Mouse (Mus musculus) embryonic facial prominence, embryonic 15.5 days (tissue): ENCODE results near the gene Gpr33. TPM values are rescaled to one million over a fixed set of nuclear protein-coding genes. Genes with fewer than 3 reads are reported as not detected.

Experiments used
- ATAC-seq: fragments of 200-750 bp; cut with Nextera tagmentation; 2 replicates; pipeline ENCODE4 v1.8.0; 2017; ENCODE audit warnings: low read depth, moderate TSS enrichment; ENCODE audit not compliant: insufficient number of reproducible peaks, low FRiP score, low TSS enrichment
- H3K27ac ChIP-seq: fragments of 300-500 bp; sonication (generic); replicated peaks from 2 replicates; pipeline ENCODE4 v1.5.1; 2015; ENCODE audit warnings: mild to moderate bottlenecking, inconsistent platforms
- H3K27me3 ChIP-seq: fragments of 300-500 bp; sonication (generic); 2 replicates; pipeline ENCODE4 v1.6.1; 2015; ENCODE audit warnings: inconsistent platforms
- H3K36me3 ChIP-seq: fragments of 300-500 bp; sonication (generic); 2 replicates; pipeline ENCODE4 v1.6.1; 2015; ENCODE audit warnings: mild to moderate bottlenecking, inconsistent platforms
- H3K4me1 ChIP-seq: fragments of 300-500 bp; sonication (generic); 2 replicates; pipeline ENCODE4 v1.6.1; 2015; ENCODE audit warnings: inconsistent platforms
- H3K4me2 ChIP-seq: fragments of 300-500 bp; sonication (generic); replicated peaks from 2 replicates; pipeline ENCODE4 v1.6.1; 2015; ENCODE audit warnings: mild to moderate bottlenecking, inconsistent platforms
- H3K4me3 ChIP-seq: fragments of 300-500 bp; sonication (generic); replicated peaks from 2 replicates; pipeline ENCODE4 v1.5.1; 2015; ENCODE audit warnings: mild to moderate bottlenecking, inconsistent platforms
- H3K9ac ChIP-seq: fragments of 300-500 bp; sonication (generic); 2 replicates; pipeline ENCODE4 v1.6.1; 2015; ENCODE audit warnings: inconsistent platforms
- H3K9me3 ChIP-seq: fragments of 300-500 bp; sonication (generic); replicated peaks from 2 replicates; pipeline ENCODE4 v1.6.1; 2016; ENCODE audit warnings: inconsistent platforms
- WGBS: fragments of 180-500 bp; shearing (Covaris S2); methylation state at CpG from one replicate; pipeline ENCODE4 v1.1.7; 2015; 5-methylcytosine and 5-hydroxymethylcytosine counted together
- polyA plus RNA-seq: library from polyadenylated mRNA; unstranded; fragments of >200 nt; fragmentation: Nextera tagmentation; extraction: Ambion mirVana; gene quantifications from 2 replicates; pipeline ENCODE4 v1.2.1, GENCODE M21; 2015

Gene Gpr33
- polyA plus RNA-seq, 1 experiment from 2014 or later: not detected

DNA sequence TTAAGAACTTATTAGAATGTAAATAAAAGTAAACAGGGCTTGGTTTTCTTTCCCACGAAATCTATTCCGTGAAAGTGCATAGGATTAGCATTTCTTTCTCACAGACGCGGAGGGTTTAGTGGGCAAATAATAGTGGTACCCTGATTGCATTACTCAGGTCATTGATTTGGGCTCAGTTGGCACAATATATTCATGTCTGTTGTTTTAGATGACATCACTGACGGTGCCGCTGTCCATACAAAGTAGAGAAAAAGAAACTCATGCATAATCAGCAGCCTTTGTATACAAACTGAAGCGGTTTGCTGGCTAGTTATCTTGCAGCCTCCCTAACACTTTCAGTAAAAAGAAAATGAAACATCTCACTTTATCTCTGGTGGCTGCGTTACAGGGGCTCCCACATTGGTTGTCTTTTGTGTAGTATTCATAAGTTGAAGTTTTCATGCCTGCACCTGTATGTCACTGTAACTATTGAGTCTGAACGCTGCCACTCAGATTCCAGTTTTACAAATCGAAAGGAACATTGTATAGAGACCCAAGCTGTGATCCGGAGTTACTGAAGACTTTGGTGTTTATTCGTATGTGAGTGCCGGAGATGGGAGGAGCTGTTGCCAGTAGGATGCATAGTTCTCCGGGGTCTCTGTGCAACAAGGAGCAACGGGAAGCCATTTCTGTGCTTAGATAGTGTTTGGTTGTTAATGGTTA lies 17.8 kb downstream of the Gpr33 start:
- Histone ChIP-seq H3K36me3 (no peaks in the 10 kb centered on the region), H3K4me1 (0 out of 2 replicates have a peak, but pooled peaks cover 5% of the 10 kb centered on the region), H3K27me3 (no peaks in the 10 kb centered on the region), H3K9ac (no peak overlapping the region), H3K9me3 (no peaks in the 10 kb centered on the region), H3K4me2 (no peak overlapping the region), H3K27ac (no peak overlapping the region), H3K4me3 (no peak overlapping the region)
- ATAC-seq: no peak
- WGBS: 70% methylated on average over 15 of the region's 15 CpGs

GRCm38 (mm10) chr12:52006633-52006994 lies 21.2 kb downstream of the Gpr33 start:
- Histone ChIP-seq H3K4me1 (0 out of 2 replicates have a peak, but pooled peaks cover 5% of the 10 kb centered on the region), H3K27ac (peak overlapping the region; percentile 44; the same call in 1 of the 2 replicates), H3K4me2 (peak overlapping the region; percentile 63), H3K9ac (no peak overlapping the region), H3K9me3 (no peaks in the 10 kb centered on the region), H3K36me3 (no peaks in the 10 kb centered on the region), H3K4me3 (peak overlapping the region; percentile 56), H3K27me3 (no peaks in the 10 kb centered on the region)
- ATAC-seq: peak; percentile 57; the same call in 1 of the 2 replicates
- WGBS: 36% methylated on average over 5 of the region's 5 CpGs

GRCm38 (mm10) chr12:52005877-52006632 lies 21.8 kb downstream of the Gpr33 start, which contains the start of gene Dtd2:
Gene Dtd2 (minus strand): TSS chr12:52006501.
- Histone ChIP-seq H3K27me3 (no peaks in the 10 kb centered on the region), H3K4me3 (peak within 1 kb of the TSS; percentile 56), H3K9me3 (no peaks in the 10 kb centered on the region), H3K27ac (peak within 1 kb of the TSS; percentile 44; the same call in 1 of the 2 replicates), H3K4me2 (peak within 1 kb of the TSS; percentile 63), H3K4me1 (0 out of 2 replicates have a peak, but pooled peaks cover 5% of the 10 kb centered on the region), H3K9ac (peak within 1 kb of the TSS; percentile 29), H3K36me3 (no peaks in the 10 kb centered on the region)
- peak; percentile 96 for ATAC-seq
- WGBS: 2% methylated on average over 46 of the region's 46 CpGs

GRCm38 (mm10) chr12:52002746-52003145 lies 25.1 kb downstream of the Gpr33 start:
- no peak overlapping the region for H3K4me2 ChIP-seq
- peaks cover 15% of the 10 kb centered on the region; the same call in 1 of the 2 replicates for H3K36me3 ChIP-seq
- 87% methylated on average over 3 of the region's 3 CpGs for WGBS
- ATAC-seq: no peak
- 0 out of 2 replicates have a peak, but pooled peaks cover 5% of the 10 kb centered on the region for H3K4me1 ChIP-seq
- no peak overlapping the region for H3K27ac ChIP-seq
- H3K4me3 ChIP-seq: no peak overlapping the region
- H3K9ac ChIP-seq: no peak overlapping the region
- no peaks in the 10 kb centered on the region for H3K9me3 ChIP-seq
- H3K27me3 ChIP-seq: no peaks in the 10 kb centered on the region

GRCm38 (mm10) chr12:52001544-52001943 lies 26.3 kb downstream of the Gpr33 start:
- peaks cover 15% of the 10 kb centered on the region; the same call in 1 of the 2 replicates for H3K36me3 ChIP-seq
- WGBS: 25% methylated on average over 4 of the region's 4 CpGs
- no peaks in the 10 kb centered on the region for H3K27me3 ChIP-seq
- H3K27ac ChIP-seq: no peak overlapping the region
- H3K9me3 ChIP-seq: no peaks in the 10 kb centered on the region
- no peak overlapping the region for H3K9ac ChIP-seq
- no peak overlapping the region for H3K4me2 ChIP-seq
- 0 out of 2 replicates have a peak, but pooled peaks cover 5% of the 10 kb centered on the region for H3K4me1 ChIP-seq
- H3K4me3 ChIP-seq: no peak overlapping the region
- 0 out of 2 replicates have a peak, but pooled peaks have one; percentile 31 for ATAC-seq

DNA sequence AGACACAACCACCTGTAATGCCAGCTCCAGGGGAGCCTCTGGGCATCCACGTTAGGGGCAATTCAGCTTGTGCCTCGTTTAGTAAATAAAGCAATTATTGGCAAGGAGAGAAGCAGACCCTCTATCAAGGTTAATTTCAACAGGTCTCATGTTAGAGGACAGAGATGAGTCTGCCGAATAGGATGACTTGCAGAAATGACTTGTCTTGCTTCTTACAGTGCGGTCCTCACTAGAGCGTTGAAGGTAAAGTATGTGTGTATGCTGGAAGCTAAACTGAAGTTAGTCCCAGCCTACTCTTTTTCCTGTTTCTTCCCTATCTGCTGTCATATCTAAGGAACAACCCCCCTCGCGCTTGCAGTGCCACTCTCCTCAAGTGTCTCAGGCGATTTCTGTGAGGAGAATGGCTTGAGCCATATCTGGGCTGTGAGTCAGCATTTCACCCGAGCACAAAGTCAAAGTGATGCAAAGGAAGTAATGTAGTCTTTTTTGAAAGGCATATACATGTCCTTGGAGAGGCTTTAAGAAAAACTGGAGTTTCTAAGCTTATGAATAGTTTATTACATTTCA lies 29.4 kb downstream of the Gpr33 start:
- Histone ChIP-seq H3K27ac (no peak overlapping the region), H3K4me1 (no peaks in the 10 kb centered on the region), H3K36me3 (peaks cover 32% of the 10 kb centered on the region), H3K9me3 (no peaks in the 10 kb centered on the region), H3K4me2 (no peak overlapping the region), H3K27me3 (no peaks in the 10 kb centered on the region), H3K4me3 (no peak overlapping the region), H3K9ac (no peak overlapping the region)
- 89% methylated on average over 9 of the region's 9 CpGs for WGBS
- ATAC-seq: no peak

- no peak overlapping the region for H3K4me2 ChIP-seq
- H3K36me3 ChIP-seq: peaks cover 32% of the 10 kb centered on the region
- no peak overlapping the region for H3K4me3 ChIP-seq
- ATAC-seq: no peak
- H3K27ac ChIP-seq: no peak overlapping the region
- no peaks in the 10 kb centered on the region for H3K27me3 ChIP-seq
- no peak overlapping the region for H3K9ac ChIP-seq
- no peaks in the 10 kb centered on the region for H3K9me3 ChIP-seq
- H3K4me1 ChIP-seq: no peaks in the 10 kb centered on the region
- 89% methylated on average over 1 of the region's 1 CpGs for WGBS
Measured at GRCm38 (mm10) chr12:51995738-51996536, 31.9 kb downstream of the Gpr33 start.

DNA sequence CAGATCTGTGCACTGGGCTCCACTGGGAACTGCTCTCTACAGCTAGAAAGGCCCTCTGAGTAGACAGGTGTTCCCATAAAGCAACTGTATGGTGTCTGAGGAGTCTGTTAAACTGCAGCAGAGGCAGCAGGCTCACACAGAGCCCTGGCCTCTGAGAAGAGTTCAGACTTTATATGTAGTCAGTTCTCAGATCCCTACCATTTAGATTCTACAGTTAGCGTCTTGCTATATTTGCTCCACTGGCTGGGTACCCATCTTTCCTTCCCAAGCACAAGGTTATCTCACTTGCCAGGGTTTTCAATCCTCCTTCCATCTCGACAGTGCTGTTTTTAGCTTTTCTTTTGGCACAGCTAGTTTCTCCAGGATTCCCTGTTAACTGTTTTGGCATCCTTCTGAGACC lies 37.2 kb downstream of the Gpr33 start:
- ATAC-seq: no peak
- no peak overlapping the region for H3K9ac ChIP-seq
- H3K27ac ChIP-seq: no peak overlapping the region
- H3K36me3 ChIP-seq: peaks cover 12% of the 10 kb centered on the region
- no peaks in the 10 kb centered on the region for H3K27me3 ChIP-seq
- H3K4me3 ChIP-seq: no peak overlapping the region
- no peaks in the 10 kb centered on the region for H3K4me1 ChIP-seq
- WGBS: 85% methylated on average over 2 of the region's 2 CpGs
- no peaks in the 10 kb centered on the region for H3K9me3 ChIP-seq
- no peak overlapping the region for H3K4me2 ChIP-seq

DNA sequence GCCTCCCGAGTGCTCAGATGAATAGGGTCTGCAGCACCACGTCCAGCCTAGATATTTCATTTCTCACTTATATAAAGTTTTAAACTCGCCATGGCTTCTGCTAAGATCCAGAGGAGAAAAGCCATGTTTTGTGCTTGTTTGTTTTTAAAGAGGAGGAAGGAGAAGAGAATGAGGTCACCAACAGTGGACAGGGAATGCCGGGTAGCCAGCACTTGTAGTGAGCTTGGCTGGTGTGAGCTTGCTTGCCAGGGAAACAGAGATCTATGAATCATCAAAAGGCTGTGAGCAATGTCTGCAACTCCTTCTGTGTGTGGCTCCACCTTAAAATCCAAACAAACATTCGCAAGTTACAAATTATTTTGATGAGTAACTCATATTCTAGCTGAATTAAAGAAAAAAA lies 39.3 kb downstream of the Gpr33 start:
- no peaks in the 10 kb centered on the region for H3K27me3 ChIP-seq
- no peaks in the 10 kb centered on the region for H3K9me3 ChIP-seq
- WGBS: 78% methylated on average over 5 of the region's 5 CpGs
- H3K4me3 ChIP-seq: no peak overlapping the region
- ATAC-seq: no peak
- H3K9ac ChIP-seq: no peak overlapping the region
- H3K36me3 ChIP-seq: no peaks in the 10 kb centered on the region
- H3K27ac ChIP-seq: no peak overlapping the region
- no peaks in the 10 kb centered on the region for H3K4me1 ChIP-seq
- H3K4me2 ChIP-seq: no peak overlapping the region

- Histone ChIP-seq H3K4me2 (no peak overlapping the region), H3K4me1 (no peaks in the 10 kb centered on the region), H3K36me3 (no peaks in the 10 kb centered on the region), H3K4me3 (no peak overlapping the region), H3K27me3 (no peaks in the 10 kb centered on the region), H3K27ac (no peak overlapping the region), H3K9ac (no peak overlapping the region), H3K9me3 (no peaks in the 10 kb centered on the region)
- WGBS: 63% methylated on average over 4 of the region's 4 CpGs
- ATAC-seq: no peak
Measured at GRCm38 (mm10) chr12:51985826-51986225, 42.0 kb downstream of the Gpr33 start.
